Mouse (Mus musculus) ES-E14 (cell line): Measurements from ENCODE around the gene Olfr1385.

Source experiments
- HCFC1 ChIP-seq: IDR thresholded peaks from 2 replicates; pipeline ENCODE4 v1.6.1; 2012; ENCODE audit warnings: low read length, inconsistent platforms, borderline replicate concordance; ENCODE audit not compliant: insufficient read depth
- ZNF384 ChIP-seq: IDR thresholded peaks from 2 replicates; pipeline ENCODE4 v1.6.1; 2012; ENCODE audit warnings: low read depth, low read length, inconsistent platforms

DNA sequence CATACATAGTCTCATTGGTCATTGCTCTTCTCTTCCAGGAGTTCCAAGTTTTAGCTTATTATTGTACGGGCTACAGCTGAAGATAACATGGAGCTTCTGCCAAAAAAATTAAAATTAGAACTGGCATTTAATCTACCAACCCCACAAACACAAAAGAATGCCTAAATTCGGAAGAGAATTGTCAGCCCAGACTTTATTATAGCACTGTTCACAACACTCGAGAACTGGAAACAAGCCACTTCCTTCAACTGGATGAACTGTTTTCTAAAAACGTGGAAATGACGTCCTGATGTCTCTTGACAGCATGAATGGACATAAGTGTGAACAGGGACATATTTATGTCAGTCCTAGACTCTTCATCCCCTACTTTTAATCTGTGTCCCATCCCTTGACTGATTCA lies 29.2 kb downstream of the Olfr1385 start:
- TF ChIP-seq HCFC1 (no peak), ZNF384 (no peak)
